Mouse (Mus musculus) embryonic facial prominence, embryonic 10.5 days (tissue): Measurements from ENCODE around the gene Atg4b. TPM values are rescaled to one million over a fixed set of nuclear protein-coding genes. Genes with fewer than 3 reads are reported as not detected.
"Not testable (repeated sequence)": the region's sequence is repeated elsewhere in the genome, so short reads cannot be mapped to it uniquely, and the experiment has no call there.

ENCODE experiments used
- DNase-seq: peaks from one replicate; pipeline ENCODE4 v3.0.0-alpha.2; 2017; ENCODE audit warnings: low spot score
- H3K27ac ChIP-seq: fragments of 300-500 bp; sonication (generic); replicated peaks from 2 replicates; pipeline ENCODE4 v1.5.1; 2016; ENCODE audit warnings: mild to moderate bottlenecking
- H3K27me3 ChIP-seq: fragments of 300-500 bp; sonication (generic); replicated peaks from 2 replicates; pipeline ENCODE4 v1.6.1; 2016; ENCODE audit warnings: low read depth, mild to moderate bottlenecking; ENCODE audit not compliant: poor library complexity, severe bottlenecking
- H3K36me3 ChIP-seq: fragments of 300-500 bp; sonication (generic); replicated peaks from 2 replicates; pipeline ENCODE4 v1.6.1; 2016; ENCODE audit warnings: mild to moderate bottlenecking, moderate library complexity
- H3K4me1 ChIP-seq: fragments of 300-500 bp; sonication (generic); 2 replicates; pipeline ENCODE4 v1.6.1; 2016
- H3K4me3 ChIP-seq: fragments of 300-500 bp; sonication (generic); 2 replicates; pipeline ENCODE4 v1.5.1; 2016; ENCODE audit warnings: mild to moderate bottlenecking, moderate library complexity
- H3K9me3 ChIP-seq: fragments of 300-500 bp; sonication (generic); 2 replicates; pipeline ENCODE4 v1.6.1; 2016; ENCODE audit warnings: mild to moderate bottlenecking
- WGBS: fragments of 180-500 bp; shearing (Covaris S2); methylation state at CpG from one replicate; pipeline ENCODE4 v1.1.7; 2016; 5-methylcytosine and 5-hydroxymethylcytosine counted together
- polyA plus RNA-seq: library from polyadenylated mRNA; unstranded; fragments of >200 nt; fragmentation: Nextera tagmentation; extraction: Ambion mirVana; gene quantifications from 2 replicates; pipeline ENCODE4 v1.2.1, GENCODE M21; 2016

Gene Atg4b
- polyA plus RNA-seq, 1 experiment from 2014 or later, result 95.3 TPM

DNA sequence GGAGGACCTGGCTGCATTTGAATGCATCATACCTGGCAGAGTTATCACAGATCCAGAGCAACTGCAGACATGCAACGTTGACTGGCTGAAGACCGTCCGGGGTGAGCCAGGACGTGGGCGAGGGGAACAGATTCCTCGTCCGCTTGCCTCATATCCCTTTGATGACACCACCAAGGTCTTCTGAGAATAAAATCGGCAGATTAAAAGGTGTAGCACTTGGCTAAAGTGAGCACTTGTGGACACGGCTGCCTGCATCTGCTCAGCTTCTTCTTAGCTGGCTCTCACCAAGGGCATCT, 75.2 kb downstream of the Atg4b start:
- Histone ChIP-seq H3K27me3 (no peaks in the 10 kb centered on the region), H3K27ac (peak overlapping the region; percentile 89), H3K9me3 (no peaks in the 10 kb centered on the region), H3K4me1 (peaks cover 20% of the 10 kb centered on the region), H3K36me3 (peaks cover 12% of the 10 kb centered on the region), H3K4me3 (peak overlapping the region; percentile 65)
- 93% methylated on average over 9 of the region's 9 CpGs for WGBS
- no peak for DNase-seq

DNA sequence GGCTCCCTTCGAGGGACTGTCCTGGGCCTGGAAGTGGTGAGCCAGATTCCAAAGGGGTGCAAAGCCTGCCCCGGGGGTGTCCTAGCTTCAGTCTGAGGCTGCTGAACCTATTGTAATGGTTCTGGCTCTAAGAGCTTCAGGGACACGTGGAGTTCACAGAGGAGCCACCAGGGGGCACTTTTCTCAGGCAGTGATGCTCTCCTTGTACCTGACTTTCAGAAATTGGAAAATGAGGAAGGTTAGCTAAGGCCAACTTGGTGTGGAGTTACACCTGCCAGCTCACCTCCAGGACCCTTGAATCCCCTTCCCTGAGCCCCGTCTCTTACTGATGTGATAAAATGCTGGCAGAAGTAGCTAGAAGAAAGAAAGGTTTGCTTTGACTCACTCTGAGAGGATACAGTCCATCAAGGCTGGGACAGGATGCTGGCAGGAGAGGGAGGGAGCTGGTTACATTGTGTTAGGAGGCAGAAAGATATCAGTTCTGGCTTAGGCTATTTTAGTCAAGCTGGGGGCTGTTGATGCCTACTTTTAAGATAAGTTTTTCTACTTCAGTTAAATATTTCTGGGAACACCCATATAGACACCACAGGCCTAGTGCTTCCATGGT, 81.6 kb downstream of the Atg4b start:
- not testable (repeated sequence) for H3K9me3 ChIP-seq, DNase-seq, H3K4me1 ChIP-seq, H3K4me3 ChIP-seq, H3K27me3 ChIP-seq, H3K27ac ChIP-seq
- peaks cover 33% of the 10 kb centered on the region for H3K36me3 ChIP-seq
- 56% methylated on average over 4 of the region's 4 CpGs for WGBS

DNA sequence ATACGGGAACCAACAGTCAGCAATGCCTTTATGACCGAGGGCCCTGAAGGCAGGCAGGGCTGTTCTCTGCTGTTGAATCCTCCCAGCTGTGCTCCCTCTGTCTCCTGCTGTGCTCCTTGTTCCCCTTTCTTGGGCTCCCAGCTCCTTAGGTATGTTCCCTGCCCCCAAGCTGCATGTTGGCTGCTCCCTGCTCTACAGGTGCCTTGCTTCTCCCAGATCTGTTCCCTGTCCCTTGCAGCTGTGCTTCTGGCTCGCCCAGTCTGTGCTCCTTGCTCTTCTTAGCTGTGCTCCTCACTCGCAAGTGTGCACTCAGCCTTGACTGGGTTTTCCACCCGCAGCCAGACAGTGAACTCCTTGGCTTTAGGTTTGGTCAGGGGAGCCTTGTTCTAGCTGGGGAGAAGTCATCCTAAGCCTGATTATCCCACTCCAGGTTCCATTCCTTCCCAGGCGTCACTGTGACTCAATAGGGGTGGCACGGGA, 83.4 kb downstream of the Atg4b start:
- Histone ChIP-seq H3K27me3 (no peaks in the 10 kb centered on the region), H3K36me3 (peaks cover 36% of the 10 kb centered on the region), H3K27ac (no peak overlapping the region), H3K4me3 (no peak overlapping the region), H3K4me1 (no peaks in the 10 kb centered on the region), H3K9me3 (no peaks in the 10 kb centered on the region)
- no peak for DNase-seq
- WGBS, result 87% methylated on average over 7 of the region's 7 CpGs

DNA sequence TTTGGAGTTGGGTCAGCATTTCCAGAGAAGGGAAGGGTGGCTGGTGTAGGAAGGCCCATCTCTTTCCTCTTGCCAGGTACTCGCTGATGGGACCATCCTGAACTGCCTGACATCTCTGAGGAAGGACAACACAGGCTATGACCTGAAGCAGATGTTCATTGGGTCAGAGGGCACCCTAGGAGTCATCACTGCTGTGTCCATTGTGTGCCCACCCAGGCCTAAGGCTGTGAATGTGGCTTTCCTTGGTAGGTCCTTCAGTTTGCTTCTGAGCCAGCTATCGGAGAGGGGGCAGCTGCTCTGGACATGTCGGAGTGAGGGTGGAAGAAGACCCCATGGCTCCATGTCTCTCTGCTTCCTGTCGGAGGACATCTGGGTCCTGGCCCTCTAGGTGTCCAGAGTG, 83.9 kb downstream of the Atg4b start:
- H3K4me1 ChIP-seq, result no peaks in the 10 kb centered on the region
- 91% methylated on average over 4 of the region's 4 CpGs for WGBS
- H3K27ac ChIP-seq, result no peak overlapping the region
- no peak overlapping the region for H3K4me3 ChIP-seq
- DNase-seq, result no peak
- H3K27me3 ChIP-seq, result no peaks in the 10 kb centered on the region
- no peaks in the 10 kb centered on the region for H3K9me3 ChIP-seq
- peaks cover 35% of the 10 kb centered on the region for H3K36me3 ChIP-seq

DNA sequence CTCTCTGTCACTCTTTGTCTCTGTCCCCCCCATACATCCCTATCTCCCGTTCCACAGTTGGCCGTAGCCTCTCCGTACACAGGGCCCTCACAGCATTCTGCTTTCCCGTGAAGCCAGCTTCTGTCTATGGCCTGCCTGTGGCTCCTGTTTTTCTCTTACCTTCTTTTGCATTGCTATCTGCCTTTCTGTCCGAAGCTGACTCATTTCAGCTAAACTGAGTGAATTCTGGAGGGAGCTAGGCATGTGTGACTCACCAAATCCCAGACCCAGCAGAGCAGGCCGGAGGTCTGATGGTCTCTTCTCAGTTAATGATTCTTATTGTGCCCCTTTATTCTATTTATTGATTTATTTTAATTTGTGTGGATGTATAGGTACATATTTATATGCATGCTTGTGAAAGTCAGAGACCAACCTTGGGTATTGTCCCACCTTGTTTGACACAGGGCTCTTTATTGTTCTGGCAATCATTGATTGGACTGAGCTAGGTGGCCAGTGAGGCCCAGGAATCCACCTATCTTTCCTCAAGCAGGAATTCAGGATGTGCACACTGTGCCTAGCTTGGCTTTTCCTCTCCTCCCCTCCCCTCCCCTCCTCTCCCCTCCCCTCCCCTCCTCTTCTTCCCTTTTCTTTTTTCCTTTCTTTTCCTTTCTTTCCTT, 84.7 kb downstream of the Atg4b start:
- no peak overlapping the region for H3K4me3 ChIP-seq
- H3K9me3 ChIP-seq, result no peaks in the 10 kb centered on the region
- no peaks in the 10 kb centered on the region for H3K27me3 ChIP-seq
- no peaks in the 10 kb centered on the region for H3K4me1 ChIP-seq
- H3K36me3 ChIP-seq, result peaks cover 35% of the 10 kb centered on the region
- no peak overlapping the region for H3K27ac ChIP-seq
- no peak for DNase-seq
- 92% methylated on average over 6 of the region's 6 CpGs for WGBS

DNA sequence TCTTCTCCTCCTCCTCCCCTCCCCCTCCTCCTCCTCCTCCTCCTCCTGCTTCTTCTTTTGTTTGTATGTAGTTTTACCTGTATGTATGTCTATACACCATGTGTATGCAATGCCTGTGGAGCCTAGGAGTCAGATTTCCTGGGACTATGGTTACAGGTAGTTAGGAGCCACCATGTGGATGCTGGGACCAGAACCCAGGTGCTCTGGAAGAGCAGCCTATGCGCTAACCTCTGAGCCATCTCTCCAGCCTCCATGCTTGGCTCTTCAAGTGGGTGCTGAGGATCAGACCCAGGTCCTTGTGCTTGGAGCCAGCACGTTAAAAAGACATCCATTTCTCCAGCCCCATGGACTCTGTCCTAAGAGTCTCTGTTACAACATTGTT, 85.2 kb downstream of the Atg4b start:
- Histone ChIP-seq H3K4me3 (no peak overlapping the region), H3K27ac (no peak overlapping the region), H3K27me3 (no peaks in the 10 kb centered on the region), H3K9me3 (no peaks in the 10 kb centered on the region), H3K4me1 (no peaks in the 10 kb centered on the region), H3K36me3 (peaks cover 35% of the 10 kb centered on the region)
- no peak for DNase-seq
- 91% methylated on average over 2 of the region's 2 CpGs for WGBS

DNA sequence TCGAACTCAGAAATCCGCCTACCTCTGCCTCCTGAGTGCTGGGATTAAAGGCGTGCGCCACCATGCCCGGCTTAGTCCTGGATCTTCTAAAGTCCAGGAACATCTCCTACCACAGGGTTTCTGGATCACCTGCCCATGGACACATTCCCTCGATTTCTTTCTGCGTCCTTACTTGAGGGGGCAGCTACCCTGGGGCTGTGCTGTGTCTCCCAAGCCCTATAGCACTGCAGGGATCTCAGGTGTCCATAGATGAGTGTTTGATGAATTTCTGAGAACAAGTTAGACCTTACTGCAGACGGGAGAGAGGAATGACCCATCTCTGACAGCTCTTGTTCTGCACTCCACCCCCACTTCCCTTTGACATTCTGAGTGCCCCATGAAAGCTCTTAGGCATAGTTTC, 86.0 kb downstream of the Atg4b start:
- no peak overlapping the region for H3K4me3 ChIP-seq
- H3K4me1 ChIP-seq, result no peaks in the 10 kb centered on the region
- 92% methylated on average over 8 of the region's 8 CpGs for WGBS

DNA sequence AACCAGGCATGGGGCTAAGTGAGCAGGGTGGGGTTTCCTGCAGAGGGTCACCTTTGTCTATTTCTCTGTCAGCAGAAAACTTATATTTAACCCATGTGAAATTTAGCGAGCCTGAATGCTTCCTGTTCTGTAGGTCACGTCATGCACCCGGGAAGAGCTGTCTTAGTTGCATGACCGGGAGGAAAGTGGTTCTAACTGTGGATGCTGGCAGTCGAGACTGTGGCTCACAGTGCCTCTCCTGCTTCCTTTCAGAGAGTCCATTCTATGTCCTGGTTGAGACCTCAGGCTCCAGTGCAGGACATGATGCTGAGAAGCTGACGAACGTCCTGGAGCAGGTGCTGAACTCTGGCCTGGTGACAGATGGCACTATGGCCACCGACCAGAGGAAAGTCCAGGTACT, 87.3 kb downstream of the Atg4b start:
- 88% methylated on average over 8 of the region's 8 CpGs for WGBS
- not testable (repeated sequence) for H3K4me1 ChIP-seq, DNase-seq, H3K4me3 ChIP-seq, H3K27ac ChIP-seq, H3K9me3 ChIP-seq, H3K27me3 ChIP-seq
- H3K36me3 ChIP-seq, result peaks cover 35% of the 10 kb centered on the region

More for the DNA sequence above, 86.0 kb downstream of the Atg4b start:
- Histone ChIP-seq H3K27ac (no peak overlapping the region), H3K9me3 (no peaks in the 10 kb centered on the region), H3K27me3 (no peaks in the 10 kb centered on the region), H3K36me3 (peaks cover 35% of the 10 kb centered on the region)
- DNase-seq, result no peak

Other genes with a start within 250 kb of the Atg4b start
- gene Farp2, start 239.4 kb upstream of the Atg4b start, polyA plus RNA-seq, result 5.9 and 6.4 TPM in 2 replicates
- 164 and 174 TPM in 2 replicates for gene Stk25, start 92.8 kb upstream of the Atg4b start, polyA plus RNA-seq
- 38.1 and 38.6 TPM in 2 replicates for gene Bok, start 65.8 kb upstream of the Atg4b start, polyA plus RNA-seq
- gene Thap4, start 3.4 kb downstream of the Atg4b start, polyA plus RNA-seq, result 51.6 and 51.7 TPM in 2 replicates
- gene Dtymk, start 50.4 kb downstream of the Atg4b start, polyA plus RNA-seq, result 280 and 291 TPM in 2 replicates
- 26.3 and 27.2 TPM in 2 replicates for gene Ing5, start 52.5 kb downstream of the Atg4b start, polyA plus RNA-seq
- 15.0 and 15.7 TPM in 2 replicates for gene D2hgdh, start 73.4 kb downstream of the Atg4b start, polyA plus RNA-seq
- gene Gal3st2, start 109.8 kb downstream of the Atg4b start, polyA plus RNA-seq, result not detected in 2 replicates
- not detected in 2 replicates for gene Gal3st2b, start 166.8 kb downstream of the Atg4b start, polyA plus RNA-seq
- not detected in 2 replicates for gene Gal3st2c, start 239.0 kb downstream of the Atg4b start, polyA plus RNA-seq